Mouse (Mus musculus) cortical plate, adult 2 months (tissue): ENCODE data around the gene Ripply2. TPM values are rescaled to one million over a fixed set of nuclear protein-coding genes. Genes with fewer than 3 reads are reported as not detected.
A peak's percentile ranks its signal among the peaks of the same experiment; 100 is the strongest.

ENCODE experiments used
- H3K27ac ChIP-seq: fragments of 200-500 bp; 2 replicates; pipeline ENCODE4 v1.5.1; 2012; ENCODE audit warnings: low read length, control low read depth, inconsistent platforms; ENCODE audit not compliant: insufficient read depth
- H3K4me1 ChIP-seq: fragments of 200-500 bp; 2 replicates; pipeline ENCODE4 v1.6.1; 2011; ENCODE audit warnings: low read length; ENCODE audit not compliant: control insufficient read depth, insufficient read depth
- H3K4me3 ChIP-seq: fragments of 200-500 bp; 2 replicates; pipeline ENCODE4 v1.5.1; 2011; ENCODE audit warnings: mild to moderate bottlenecking, low read length, control low read depth; ENCODE audit not compliant: insufficient read depth
- CTCF ChIP-seq: fragments of 200-500 bp; IDR thresholded peaks from 2 replicates; pipeline ENCODE4 v1.5.1; 2011; ENCODE audit warnings: mild to moderate bottlenecking, control low read depth, low read length; ENCODE audit not compliant: insufficient read depth; ENCODE audit errors: extremely low read depth
- POLR2A ChIP-seq: fragments of 200-500 bp; IDR thresholded peaks from 2 replicates; pipeline ENCODE4 v1.6.1; 2011; ENCODE audit warnings: mild to moderate bottlenecking, low read length, control low read depth; ENCODE audit not compliant: insufficient read depth; ENCODE audit errors: extremely low read depth
- polyA plus RNA-seq: library from polyadenylated mRNA; depleted of rRNA; stranded (reverse); fragments of >200 nt; gene quantifications from 2 replicates; pipeline ENCODE4 v1.2.3, GENCODE M21; 2012; rRNA removed

Ripply2 gene
- polyA plus RNA-seq, 1 experiment, result 5.0 TPM

DNA sequence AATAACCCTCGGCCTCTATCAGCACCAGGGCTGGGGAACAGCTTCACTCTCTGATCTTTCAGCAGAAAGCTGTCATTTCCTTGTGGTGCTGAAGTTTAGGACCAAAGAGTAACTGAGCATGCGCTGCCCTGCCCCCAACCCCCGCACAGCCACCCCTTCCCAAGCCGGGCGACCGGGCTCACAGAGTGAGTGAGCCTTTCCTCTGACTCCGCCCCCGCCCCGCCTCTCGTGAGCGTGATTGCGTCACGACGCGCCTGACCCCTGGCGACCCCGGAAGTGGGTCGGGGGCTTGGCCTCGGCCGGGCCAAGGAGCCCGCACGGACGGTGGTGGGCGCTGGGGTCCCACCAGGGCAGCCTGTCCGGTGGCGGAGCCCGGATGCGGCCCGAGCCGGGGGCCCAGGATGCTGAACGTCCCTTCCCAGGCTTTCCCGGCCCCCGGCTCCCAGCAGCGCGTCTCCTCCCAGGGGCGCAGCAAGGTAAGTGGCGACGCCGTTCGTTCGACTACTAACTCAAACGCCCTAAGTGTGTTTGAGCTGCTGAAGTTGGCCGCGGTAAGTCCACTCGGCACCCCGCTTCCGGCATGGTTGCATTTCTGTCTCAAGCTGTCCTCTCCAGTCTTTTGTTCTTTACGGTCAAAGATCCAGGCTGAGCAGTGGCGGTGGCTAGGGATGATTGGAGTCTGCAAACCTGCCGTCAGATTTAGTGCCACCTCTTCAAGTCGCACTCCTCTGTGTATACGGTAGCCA, 6.6 kb downstream of the Ripply2 start, which contains the start of gene Cyb5r4:
Gene Cyb5r4 (plus strand): TSS at position 237 of the 746 bp plus-strand sequence.
- Histone ChIP-seq H3K4me1 (peaks cover 5% of the 10 kb centered on the region; the same call in 1 of the 2 replicates), H3K27ac (0 out of 2 replicates have a peak within 1 kb of the TSS, but pooled peaks have one; percentile 48), H3K4me3 (peak within 1 kb of the TSS; percentile 74)
- peak; percentile 23; the same call in 1 of the 2 replicates for TF ChIP-seq POLR2A
- TF ChIP-seq CTCF, result no peak

DNA sequence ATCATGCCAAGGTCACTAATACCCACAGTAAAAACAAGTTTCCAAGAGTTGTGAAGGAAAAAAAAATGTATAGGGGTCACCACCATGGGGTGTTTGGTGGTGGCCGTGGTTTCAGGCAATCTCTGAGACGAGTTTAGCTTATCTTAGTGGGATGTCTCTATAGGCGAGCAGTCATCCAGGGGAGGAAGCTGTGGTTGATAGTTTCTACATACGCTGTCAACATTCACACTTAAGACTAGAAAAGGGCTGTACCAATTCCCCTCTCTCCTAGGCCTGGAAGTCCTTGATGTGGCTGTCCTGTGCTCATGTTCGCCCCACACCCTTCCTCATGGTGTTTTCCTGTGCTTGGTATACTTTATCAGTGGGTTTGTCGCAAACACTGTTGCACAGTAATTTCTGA, 10.4 kb downstream of the Ripply2 start:
- no peak overlapping the region for H3K27ac ChIP-seq
- TF ChIP-seq POLR2A (no peak), CTCF (no peak)
- H3K4me1 ChIP-seq, result peaks cover 5% of the 10 kb centered on the region; the same call in 1 of the 2 replicates
- H3K4me3 ChIP-seq, result no peak overlapping the region

DNA sequence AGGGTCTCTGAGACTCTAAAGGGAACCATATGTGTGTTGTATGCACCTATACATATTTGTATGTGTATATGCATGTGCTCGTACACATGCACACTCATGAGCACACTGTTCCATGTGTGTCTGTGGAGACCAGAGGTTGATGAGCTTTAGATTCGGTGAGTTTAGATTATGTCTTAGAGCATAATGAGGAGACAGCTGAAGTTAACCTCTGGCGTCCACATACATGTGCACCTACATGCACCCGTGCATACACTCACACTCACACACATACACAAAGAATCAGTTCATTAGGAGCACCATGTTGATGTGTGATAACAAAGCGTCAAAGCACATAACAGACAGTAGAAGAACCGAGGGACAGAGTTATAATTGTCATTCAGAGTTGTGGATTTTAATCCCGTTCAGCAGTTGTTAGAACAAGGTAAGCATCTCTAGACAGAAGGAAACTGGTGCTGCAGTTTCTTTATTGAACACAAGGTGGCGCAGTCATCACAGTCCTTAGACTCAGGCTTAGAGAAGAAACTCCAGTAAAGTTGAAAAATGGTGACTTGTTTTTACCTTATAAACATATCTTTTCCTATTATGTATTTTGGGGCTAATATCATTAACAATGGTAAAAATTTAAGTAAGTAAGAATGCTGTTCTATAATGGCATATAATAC, 12.2 kb downstream of the Ripply2 start:
- H3K4me1 ChIP-seq, result peaks cover 5% of the 10 kb centered on the region; the same call in 1 of the 2 replicates
- TF ChIP-seq CTCF (peak; percentile 56; the same call in 1 of the 2 replicates), POLR2A (no peak)
- H3K27ac ChIP-seq, result no peak overlapping the region
- no peak overlapping the region for H3K4me3 ChIP-seq

DNA sequence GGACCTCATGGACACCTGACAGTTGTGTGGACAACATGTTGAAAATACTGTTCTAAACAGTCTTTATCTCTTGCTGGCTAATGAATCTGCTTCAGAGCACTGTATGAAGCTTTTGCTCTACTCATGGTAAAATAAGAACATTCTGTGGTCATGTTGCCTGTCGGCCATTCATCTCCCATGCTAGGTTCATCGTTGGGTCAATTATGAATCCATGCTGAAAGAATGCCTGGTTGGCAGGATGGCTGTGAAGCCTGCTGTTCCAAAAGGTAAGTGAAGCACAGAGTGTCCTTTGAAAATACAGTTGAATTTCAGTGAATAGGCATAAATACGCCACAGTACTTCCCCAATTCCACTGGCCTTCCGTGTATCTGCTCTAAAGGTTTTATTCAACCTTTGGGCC, 16.9 kb downstream of the Ripply2 start:
- H3K4me1 ChIP-seq, result no peaks in the 10 kb centered on the region
- no peak overlapping the region for H3K4me3 ChIP-seq
- no peak for TF ChIP-seq CTCF
- TF ChIP-seq POLR2A, result no peak
- H3K27ac ChIP-seq, result no peak overlapping the region

DNA sequence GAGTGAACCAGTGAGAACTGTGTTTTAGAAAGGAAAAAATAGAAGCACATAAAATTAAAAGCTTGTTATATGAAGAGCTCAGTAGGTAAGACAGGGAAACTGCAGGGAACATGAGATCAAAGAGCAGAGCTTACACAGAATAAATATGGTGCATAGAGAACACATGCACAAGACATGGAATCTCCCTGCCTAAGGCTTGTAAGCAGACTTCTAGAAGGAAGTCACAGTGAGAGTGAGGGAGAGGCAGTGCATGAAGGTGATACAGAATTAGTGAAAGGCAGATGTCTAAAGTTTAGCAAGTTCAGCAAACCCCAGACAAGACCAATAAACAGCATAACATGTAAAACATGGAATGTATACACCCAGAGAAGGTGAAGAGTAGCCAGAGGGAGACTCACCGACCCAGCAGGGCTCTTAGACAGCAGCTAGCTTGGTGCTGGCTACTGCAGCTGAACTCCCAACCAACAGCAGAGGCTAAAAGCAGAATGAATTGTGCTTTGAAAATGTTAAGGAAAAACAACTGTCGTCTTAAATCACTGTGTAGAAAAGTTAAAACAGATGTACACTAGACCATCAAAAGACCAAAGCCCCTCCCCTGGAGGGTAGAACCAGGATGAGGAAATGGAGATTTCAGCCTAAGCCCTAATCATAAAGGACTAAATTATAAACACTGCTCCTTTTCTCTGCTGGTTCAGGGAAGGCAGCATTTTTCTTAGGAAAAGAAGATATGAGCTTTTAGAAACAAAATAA, 19.7 kb downstream of the Ripply2 start:
- TF ChIP-seq POLR2A (no peak), CTCF (no peak)
- no peak overlapping the region for H3K27ac ChIP-seq
- H3K4me1 ChIP-seq, result no peaks in the 10 kb centered on the region
- no peak overlapping the region for H3K4me3 ChIP-seq

DNA sequence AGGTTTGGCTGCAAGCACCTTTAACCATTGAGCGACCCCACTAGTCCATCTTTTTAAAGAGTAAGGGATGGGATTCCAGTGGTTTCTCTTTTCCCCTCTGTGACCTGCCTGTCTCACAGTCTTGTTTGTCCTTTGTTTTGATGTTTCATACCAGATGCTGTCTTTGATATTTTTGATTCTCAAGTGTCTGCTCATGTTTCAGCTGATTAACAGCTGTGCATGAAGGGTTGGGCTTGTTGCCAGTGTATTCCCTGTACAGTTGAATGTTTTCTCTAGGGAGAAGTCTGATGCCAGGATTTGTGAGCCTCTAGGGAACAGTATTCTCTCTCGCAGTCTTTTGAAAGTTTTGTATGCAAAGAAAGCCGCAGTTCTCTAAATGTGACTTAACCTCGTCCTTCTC, 34.1 kb downstream of the Ripply2 start:
- TF ChIP-seq CTCF (no peak), POLR2A (no peak)
- Histone ChIP-seq H3K4me1 (no peaks in the 10 kb centered on the region), H3K27ac (no peak overlapping the region)

DNA sequence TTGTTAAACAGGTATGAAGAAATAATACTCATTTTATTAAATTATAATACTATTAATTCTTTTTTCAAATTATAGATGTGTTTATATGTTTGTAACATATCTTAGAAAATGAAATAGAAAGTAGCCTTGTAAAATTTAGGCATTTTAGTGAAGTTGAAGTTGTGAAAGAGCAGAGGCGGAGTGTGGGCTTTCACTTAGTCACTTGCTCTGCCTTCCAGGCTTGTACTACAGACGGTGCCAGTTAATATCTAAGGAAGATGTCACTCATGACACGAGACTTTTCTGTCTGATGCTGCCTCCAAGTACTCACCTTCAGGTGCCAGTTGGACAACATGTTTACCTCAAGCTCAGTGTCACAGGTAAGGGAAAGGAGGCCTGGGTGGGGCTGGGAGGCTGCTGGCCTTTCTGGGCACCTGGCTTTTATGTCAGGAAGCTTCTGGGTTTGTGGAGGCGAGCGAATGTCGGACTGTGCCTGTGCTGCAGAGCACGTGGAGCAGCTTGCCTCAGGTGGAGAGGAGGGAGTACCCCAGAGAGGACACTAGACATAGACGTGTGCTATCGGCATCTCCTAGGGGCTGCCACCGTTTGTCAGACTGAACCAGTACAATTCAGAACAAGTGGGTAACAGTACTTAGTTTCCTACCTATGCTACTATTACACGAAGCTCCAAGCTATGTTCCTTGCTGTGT, 40.4 kb downstream of the Ripply2 start:
- no peak for TF ChIP-seq POLR2A
- TF ChIP-seq CTCF, result no peak
- no peak overlapping the region for H3K27ac ChIP-seq
- H3K4me1 ChIP-seq, result peaks cover 1% of the 10 kb centered on the region; the same call in 1 of the 2 replicates
- H3K4me3 ChIP-seq, result no peak overlapping the region

More for the DNA sequence above, 34.1 kb downstream of the Ripply2 start:
- no peak overlapping the region for H3K4me3 ChIP-seq

DNA sequence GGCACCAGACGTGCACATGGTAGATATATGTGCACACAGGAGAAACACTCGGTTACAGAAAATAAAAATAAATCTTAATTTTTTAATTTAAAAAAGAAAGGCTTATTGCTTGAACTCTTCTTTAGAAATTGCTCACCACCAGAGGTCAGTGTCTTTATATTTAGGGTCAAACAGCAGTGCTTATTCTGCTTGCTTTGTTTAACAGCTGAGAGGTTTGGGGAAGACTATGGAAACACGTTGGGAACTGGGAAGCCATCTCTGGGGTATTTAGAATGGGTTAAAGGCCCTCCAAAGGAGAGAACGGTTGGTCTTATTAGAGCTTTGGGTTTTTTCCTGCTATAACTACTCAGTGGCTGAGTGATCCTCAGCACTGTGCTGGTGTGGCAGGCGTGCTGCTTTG, 47.0 kb downstream of the Ripply2 start:
- TF ChIP-seq POLR2A (no peak), CTCF (no peak)
- no peaks in the 10 kb centered on the region for H3K4me1 ChIP-seq
- H3K4me3 ChIP-seq, result no peak overlapping the region
- no peak overlapping the region for H3K27ac ChIP-seq

DNA sequence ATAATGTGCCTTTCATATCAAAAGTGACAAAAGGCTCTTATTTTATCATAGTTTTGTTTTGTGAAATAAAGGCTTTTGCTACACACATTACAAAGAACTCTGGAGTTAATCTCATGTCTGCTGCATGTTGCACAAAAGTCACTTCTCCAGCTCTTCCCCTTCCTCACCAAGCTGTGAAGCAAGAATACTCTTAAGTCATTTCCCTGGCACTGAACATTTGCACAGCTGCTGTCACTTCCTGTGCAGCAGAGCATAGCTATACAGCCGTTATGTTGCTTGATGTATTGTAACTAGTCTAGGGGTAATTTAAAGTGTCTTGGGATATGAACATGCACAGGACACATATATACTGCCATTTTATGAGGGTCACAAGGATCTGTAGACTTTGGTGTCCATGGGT, 52.8 kb downstream of the Ripply2 start:
- no peak overlapping the region for H3K27ac ChIP-seq
- H3K4me3 ChIP-seq, result no peak overlapping the region
- no peaks in the 10 kb centered on the region for H3K4me1 ChIP-seq
- TF ChIP-seq POLR2A (no peak), CTCF (no peak)

Other genes with a start within 250 kb of the Ripply2 start
- gene Snap91, start 134.9 kb upstream of the Ripply2 start, polyA plus RNA-seq, result 200 and 202 TPM in 2 replicates
- gene Cyb5r4, start 6.5 kb downstream of the Ripply2 start, polyA plus RNA-seq, result 30.4 and 34.4 TPM in 2 replicates
- 3.9 and 4.6 TPM in 2 replicates for gene Mrap2, start 128.8 kb downstream of the Ripply2 start, polyA plus RNA-seq
- gene Cep162, start 240.0 kb downstream of the Ripply2 start, polyA plus RNA-seq, result 5.3 TPM in 2 replicates